Mouse (Mus musculus): ENCODE data around the gene Plcz1.

- TF ChIP-seq CTCF (IDR thresholded peaks at IDR 0.05; ENCODE audit: borderline replicate concordance, insufficient read depth, low read depth, low read length) (no peak), POLR2A (IDR thresholded peaks at IDR 0.05; ENCODE audit: borderline replicate concordance, insufficient read depth, low read length) (no peak)
Observed at GRCm38 (mm10) chr6:139966684-139967083, 74.6 kb downstream of the Plcz1 start.

All from cerebellum, adult 2 months (tissue).